Mouse (Mus musculus) E14TG2a.4 (cell line): ENCODE measurements around the gene Dusp8.
A peak's percentile ranks its signal among the peaks of the same experiment; 100 is the strongest.

Source experiments
- CTCF ChIP-seq: conservative IDR thresholded peaks from 2 replicates; pipeline ENCODE4 v1.5.1; 2014; ENCODE audit warnings: low read length
- NANOG ChIP-seq: IDR thresholded peaks from 2 replicates; pipeline ENCODE4 v1.6.1; 2014; ENCODE audit warnings: borderline replicate concordance, low read length, mixed read lengths

GRCm38 (mm10) chr7:142037553-142038170, 58.0 kb downstream of the Dusp8 start:
- TF ChIP-seq CTCF (peak; percentile 88), NANOG (no peak)
